Mouse (Mus musculus) kidney, adult 2 months (tissue): ENCODE data around the gene Ptpn13. TPM values are rescaled to one million over a fixed set of nuclear protein-coding genes. Genes with fewer than 3 reads are reported as not detected.

ENCODE experiments used
- DNase-seq: peaks from one replicate; pipeline ENCODE4 v3.0.0; 2021
- H3K27ac ChIP-seq: fragments of 200-500 bp; 2 replicates; pipeline ENCODE4 v1.5.1; 2012; ENCODE audit warnings: low read depth, low read length, control low read depth, inconsistent platforms; ENCODE audit not compliant: insufficient read depth
- H3K27me3 ChIP-seq: fragments of 200-500 bp; replicated peaks from 2 replicates; pipeline ENCODE4 v1.6.1; 2012; ENCODE audit warnings: mild to moderate bottlenecking, moderate library complexity, low read length, inconsistent platforms; ENCODE audit not compliant: control insufficient read depth, insufficient read depth
- H3K36me3 ChIP-seq: fragments of 200-500 bp; 2 replicates; pipeline ENCODE4 v1.6.1; 2012; ENCODE audit warnings: mild to moderate bottlenecking, moderate library complexity, low read length, inconsistent platforms; ENCODE audit not compliant: control insufficient read depth, insufficient read depth
- H3K4me1 ChIP-seq: fragments of 200-500 bp; 2 replicates; pipeline ENCODE4 v1.6.1; 2011; ENCODE audit warnings: low read length; ENCODE audit not compliant: control insufficient read depth, insufficient read depth
- H3K4me3 ChIP-seq: fragments of 200-500 bp; 2 replicates; pipeline ENCODE4 v1.5.1; 2011; ENCODE audit warnings: mild to moderate bottlenecking, low read depth, low read length, control low read depth; ENCODE audit not compliant: insufficient read depth
- CTCF ChIP-seq: fragments of 200-500 bp; conservative IDR thresholded peaks from 2 replicates; pipeline ENCODE4 v1.5.1; 2011; ENCODE audit warnings: low read depth, mild to moderate bottlenecking, control low read depth, low read length, moderate library complexity, mixed read lengths; ENCODE audit not compliant: insufficient read depth, insufficient read length
- POLR2A ChIP-seq: fragments of 200-500 bp; IDR thresholded peaks from one replicate; pipeline ENCODE4 v1.6.1; 2011; ENCODE audit warnings: low read depth, low read length, control low read depth
- WGBS: fragments of 180-500 bp; shearing (Covaris S2); methylation state at CpG from one replicate; pipeline ENCODE4 v1.1.7; 2018; 5-methylcytosine and 5-hydroxymethylcytosine counted together
- polyA plus RNA-seq: library from polyadenylated mRNA; depleted of rRNA; stranded (reverse); fragments of >200 nt; gene quantifications from 2 replicates; pipeline ENCODE4 v1.2.3, GENCODE M21; 2012

Gene Ptpn13
- polyA plus RNA-seq, 1 experiment = 23.7 TPM

DNA sequence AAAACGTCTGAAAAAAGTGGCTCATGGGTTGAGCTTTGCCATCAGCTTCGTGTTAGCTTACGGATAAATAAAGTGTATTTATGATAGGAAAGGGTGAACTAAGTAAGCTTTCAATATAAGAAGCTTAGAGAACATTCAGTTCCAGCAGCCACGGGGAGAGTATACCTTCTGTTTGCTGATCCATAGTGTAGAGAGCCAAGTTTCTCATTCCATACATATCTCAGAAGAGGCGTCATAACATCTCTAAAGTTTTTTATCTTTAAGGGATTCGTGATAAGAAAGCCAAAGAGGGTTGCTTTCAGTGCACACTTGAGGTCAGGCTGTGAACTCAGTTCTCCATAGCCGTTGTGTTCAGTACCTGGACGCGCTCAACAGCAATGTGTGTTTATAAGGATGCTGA, 105.2 kb downstream of the Ptpn13 start:
- peaks cover 7% of the 10 kb centered on the region; the same call in 1 of the 2 replicates for H3K4me1 ChIP-seq
- no peak overlapping the region for H3K4me3 ChIP-seq
- DNase-seq = no peak
- H3K27ac ChIP-seq = no peak overlapping the region
- TF ChIP-seq CTCF (no peak), POLR2A (no peak)
- no peaks in the 10 kb centered on the region for H3K27me3 ChIP-seq
- WGBS = 81% methylated on average over 9 of the region's 9 CpGs
- peaks cover 4% of the 10 kb centered on the region for H3K36me3 ChIP-seq

- Histone ChIP-seq H3K4me3 (no peak overlapping the region), H3K27me3 (no peaks in the 10 kb centered on the region), H3K4me1 (peaks cover 7% of the 10 kb centered on the region; the same call in 1 of the 2 replicates), H3K27ac (peak overlapping the region; percentile 95), H3K36me3 (peaks cover 8% of the 10 kb centered on the region)
- no peak for TF ChIP-seq CTCF
- no peak for TF ChIP-seq POLR2A
- DNase-seq = peak; percentile 81
- 28% methylated on average over 11 of the region's 11 CpGs for WGBS
These were observed 107.9 kb downstream of the Ptpn13 start for GRCm38 (mm10) chr5:103532841-103533390.

- DNase-seq = peak; percentile 40
- peaks cover 7% of the 10 kb centered on the region; the same call in 1 of the 2 replicates for H3K36me3 ChIP-seq
- 41% methylated on average over 3 of the region's 3 CpGs for WGBS
These were observed 109.5 kb downstream of the Ptpn13 start for GRCm38 (mm10) chr5:103534454-103534853.

DNA sequence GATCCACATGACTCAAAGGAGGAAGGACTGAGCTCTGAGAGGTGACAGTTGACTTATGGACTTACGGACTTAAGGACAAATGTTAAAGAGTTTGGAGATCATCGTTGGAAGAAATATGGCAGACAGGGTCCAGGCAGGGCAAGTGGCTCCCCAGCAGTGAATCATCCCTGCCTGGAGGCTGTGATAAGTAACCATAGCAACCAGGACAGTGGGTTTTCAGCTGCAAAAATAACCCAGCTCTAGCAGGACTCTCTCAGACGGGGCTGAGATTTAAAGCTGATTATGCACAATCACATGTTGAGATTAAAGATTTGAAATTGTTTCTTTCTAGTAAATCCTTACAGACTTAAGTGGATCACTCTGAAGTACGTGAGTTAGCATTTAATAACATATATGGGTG, 112.4 kb downstream of the Ptpn13 start:
- 47% methylated on average over 4 of the region's 4 CpGs for WGBS
- no peak overlapping the region for H3K4me3 ChIP-seq
- peaks cover 7% of the 10 kb centered on the region; the same call in 1 of the 2 replicates for H3K4me1 ChIP-seq
- no peak for TF ChIP-seq CTCF
- no peak for TF ChIP-seq POLR2A
- no peaks in the 10 kb centered on the region for H3K27me3 ChIP-seq
- peaks cover 7% of the 10 kb centered on the region for H3K36me3 ChIP-seq
- H3K27ac ChIP-seq = no peak overlapping the region
- no peak for DNase-seq

More at GRCm38 (mm10) chr5:103534454-103534853, 109.5 kb downstream of the Ptpn13 start:
- H3K4me1 ChIP-seq = peaks cover 7% of the 10 kb centered on the region; the same call in 1 of the 2 replicates
- H3K27ac ChIP-seq = no peak overlapping the region
- no peaks in the 10 kb centered on the region for H3K27me3 ChIP-seq
- no peak for TF ChIP-seq POLR2A
- no peak; the same call in 1 of the 2 replicates for TF ChIP-seq CTCF
- H3K4me3 ChIP-seq = no peak overlapping the region

- H3K4me1 ChIP-seq = no peaks in the 10 kb centered on the region
- WGBS = 65% methylated on average over 6 of the region's 6 CpGs
- peaks cover 7% of the 10 kb centered on the region for H3K36me3 ChIP-seq
- TF ChIP-seq POLR2A = no peak
- no peak for TF ChIP-seq CTCF
- no peak overlapping the region for H3K4me3 ChIP-seq
- no peaks in the 10 kb centered on the region for H3K27me3 ChIP-seq
- no peak for DNase-seq
- no peak overlapping the region for H3K27ac ChIP-seq
These were observed 115.6 kb downstream of the Ptpn13 start for GRCm38 (mm10) chr5:103540612-103541011.

DNA sequence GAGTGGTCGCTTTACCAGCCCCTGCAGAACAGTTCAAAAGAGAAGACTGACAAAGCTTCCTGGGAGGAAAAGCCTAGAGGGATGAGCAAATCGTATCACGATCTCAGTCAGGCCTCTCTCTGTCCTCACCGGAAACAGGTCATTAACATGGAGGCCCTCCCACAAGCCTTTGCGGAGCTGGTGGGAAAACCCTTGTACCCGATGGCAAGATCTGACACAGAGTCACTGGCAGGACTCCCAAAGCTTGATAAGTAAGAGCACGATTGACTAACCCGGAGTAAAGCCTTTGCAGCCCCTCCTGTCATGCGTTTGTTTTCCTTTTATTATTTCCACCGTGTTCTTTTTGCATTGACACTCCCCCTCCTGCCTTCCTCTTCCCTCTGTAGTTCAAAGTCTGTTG, 116.1 kb downstream of the Ptpn13 start:
- 48% methylated on average over 10 of the region's 10 CpGs for WGBS
- TF ChIP-seq POLR2A (no peak), CTCF (no peak)
- Histone ChIP-seq H3K27me3 (no peaks in the 10 kb centered on the region), H3K27ac (no peak overlapping the region), H3K4me1 (no peaks in the 10 kb centered on the region), H3K4me3 (no peak overlapping the region), H3K36me3 (peaks cover 7% of the 10 kb centered on the region)
- no peak for DNase-seq

GRCm38 (mm10) chr5:103541542-103541941, 116.5 kb downstream of the Ptpn13 start:
- Histone ChIP-seq H3K27me3 (no peaks in the 10 kb centered on the region), H3K27ac (no peak overlapping the region), H3K36me3 (peaks cover 7% of the 10 kb centered on the region), H3K4me1 (no peaks in the 10 kb centered on the region), H3K4me3 (no peak overlapping the region)
- DNase-seq = no peak
- 74% methylated on average over 11 of the region's 11 CpGs for WGBS
- TF ChIP-seq CTCF (no peak), POLR2A (no peak)
